Mouse (Mus musculus) limb, embryonic 14.5 days (tissue): ENCODE results near the gene Dscam. TPM values are rescaled to one million over a fixed set of nuclear protein-coding genes. Genes with fewer than 3 reads are reported as not detected.

Experiments
- ATAC-seq: fragments of 200-750 bp; cut with Nextera tagmentation; 2 replicates; pipeline ENCODE4 v1.8.0; 2017; ENCODE audit warnings: low read depth, moderate number of reproducible peaks, moderate TSS enrichment; ENCODE audit not compliant: low FRiP score
- DNase-seq: peaks from one replicate; pipeline ENCODE4 v3.0.0-alpha.2; 2015; ENCODE audit warnings: low spot score
- H3K27ac ChIP-seq: fragments of 300-500 bp; sonication (generic); replicated peaks from 2 replicates; pipeline ENCODE4 v1.5.1; 2014; ENCODE audit warnings: low read depth, mild to moderate bottlenecking, low read length, moderate library complexity, mixed read lengths
- H3K27me3 ChIP-seq: fragments of 300-500 bp; sonication (generic); 2 replicates; pipeline ENCODE4 v1.6.1; 2014; ENCODE audit warnings: low read length, mixed read lengths; ENCODE audit not compliant: control insufficient read depth, insufficient read depth
- H3K36me3 ChIP-seq: fragments of 300-500 bp; sonication (generic); 2 replicates; pipeline ENCODE4 v1.6.1; 2014; ENCODE audit warnings: mild to moderate bottlenecking, low read length, moderate library complexity, mixed read lengths; ENCODE audit not compliant: control insufficient read depth, insufficient read depth
- H3K4me1 ChIP-seq: fragments of 300-500 bp; sonication (generic); 2 replicates; pipeline ENCODE4 v1.6.1; 2014; ENCODE audit warnings: antibody characterized with exemption, low read length, mixed read lengths; ENCODE audit not compliant: control insufficient read depth, insufficient read depth
- H3K4me2 ChIP-seq: fragments of 300-500 bp; sonication (generic); replicated peaks from 2 replicates; pipeline ENCODE4 v1.6.1; 2014; ENCODE audit warnings: low read depth, mild to moderate bottlenecking, low read length, moderate library complexity; ENCODE audit not compliant: severe bottlenecking
- H3K4me3 ChIP-seq: fragments of 300-500 bp; sonication (generic); replicated peaks from 2 replicates; pipeline ENCODE4 v1.5.1; 2014; ENCODE audit warnings: low read length
- H3K9ac ChIP-seq: fragments of 300-500 bp; sonication (generic); 2 replicates; pipeline ENCODE4 v1.6.1; 2014; ENCODE audit warnings: mild to moderate bottlenecking, low read depth, low read length, moderate library complexity; ENCODE audit not compliant: severe bottlenecking
- H3K9me3 ChIP-seq: fragments of 300-500 bp; sonication (generic); 2 replicates; pipeline ENCODE4 v1.6.1; 2016; ENCODE audit warnings: low read length; ENCODE audit not compliant: control insufficient read depth
- POLR2A ChIP-seq: fragments of 200-500 bp; IDR thresholded peaks from 2 replicates; pipeline ENCODE4 v1.8.0; 2012; ENCODE audit warnings: inconsistent platforms, mild to moderate bottlenecking, moderate library complexity, borderline replicate concordance; ENCODE audit not compliant: insufficient read depth, insufficient read length; ENCODE audit errors: extremely low read depth
- WGBS: fragments of 180-500 bp; shearing (Covaris S2); extraction: QIAGEN DNeasy Blood & Tissue Kit; methylation state at CpG from one replicate; pipeline ENCODE4 v1.1.7; 2014; 5-methylcytosine and 5-hydroxymethylcytosine counted together
- polyA plus RNA-seq, 2 experiments: library from polyadenylated mRNA; depleted of rRNA in 1 of 2; stranded (reverse) in 1 of 2; unstranded in 1 of 2; fragments of >200 nt; fragmentation: Nextera tagmentation in 1 of 2; extraction: Ambion mirVana in 1 of 2; gene quantifications; 2 replicates each; pipeline versions ENCODE4 v1.2.1 to v1.2.3; 2012 to 2014

Dscam gene
- polyA plus RNA-seq, 2 experiments: 0.17 to 0.20 TPM

GRCm38 (mm10) chr16:96724123-96724522 is 446.4 kb downstream of the Dscam start:
- ATAC-seq: no peak
- DNase-seq: no peak
- TF ChIP-seq POLR2A: no peak
- Histone ChIP-seq H3K9me3 (no peaks in the 10 kb centered on the region), H3K27ac (no peak overlapping the region), H3K4me2 (no peak overlapping the region), H3K4me3 (no peak overlapping the region), H3K27me3 (no peaks in the 10 kb centered on the region), H3K4me1 (no peaks in the 10 kb centered on the region), H3K36me3 (no peaks in the 10 kb centered on the region), H3K9ac (no peak overlapping the region)
- 26% methylated on average over 3 of the region's 3 CpGs for WGBS

- no peaks in the 10 kb centered on the region for H3K9me3 ChIP-seq
- H3K4me3 ChIP-seq: no peak overlapping the region
- WGBS: 90% methylated on average over 2 of the region's 2 CpGs
- no peak for ATAC-seq
- TF ChIP-seq POLR2A: no peak
- no peaks in the 10 kb centered on the region for H3K27me3 ChIP-seq
- no peak overlapping the region for H3K27ac ChIP-seq
- H3K9ac ChIP-seq: no peak overlapping the region
- H3K36me3 ChIP-seq: no peaks in the 10 kb centered on the region
- no peak overlapping the region for H3K4me2 ChIP-seq
- H3K4me1 ChIP-seq: no peaks in the 10 kb centered on the region
- DNase-seq: no peak
Measured at GRCm38 (mm10) chr16:96723066-96723669, 447.4 kb downstream of the Dscam start.

GRCm38 (mm10) chr16:96722135-96722534 is 448.4 kb downstream of the Dscam start:
- H3K9me3 ChIP-seq: no peaks in the 10 kb centered on the region
- DNase-seq (no peak), ATAC-seq (no peak)
- no peak for TF ChIP-seq POLR2A
- H3K9ac ChIP-seq: no peak overlapping the region
- 74% methylated on average over 3 of the region's 3 CpGs for WGBS
- no peaks in the 10 kb centered on the region for H3K36me3 ChIP-seq
- no peak overlapping the region for H3K27ac ChIP-seq
- no peak overlapping the region for H3K4me2 ChIP-seq
- H3K27me3 ChIP-seq: no peaks in the 10 kb centered on the region
- H3K4me3 ChIP-seq: no peak overlapping the region
- H3K4me1 ChIP-seq: no peaks in the 10 kb centered on the region

GRCm38 (mm10) chr16:96721241-96721640 is 449.3 kb downstream of the Dscam start:
- no peak for TF ChIP-seq POLR2A
- WGBS: 48% methylated on average over 9 of the region's 9 CpGs
- no peaks in the 10 kb centered on the region for H3K9me3 ChIP-seq
- no peak for DNase-seq
- H3K36me3 ChIP-seq: no peaks in the 10 kb centered on the region
- no peak overlapping the region for H3K27ac ChIP-seq
- H3K4me3 ChIP-seq: no peak overlapping the region
- H3K9ac ChIP-seq: no peak overlapping the region
- ATAC-seq: no peak
- H3K27me3 ChIP-seq: no peaks in the 10 kb centered on the region
- no peak overlapping the region for H3K4me2 ChIP-seq
- H3K4me1 ChIP-seq: no peaks in the 10 kb centered on the region

- H3K9me3 ChIP-seq: no peaks in the 10 kb centered on the region
- no peaks in the 10 kb centered on the region for H3K4me1 ChIP-seq
- 54% methylated on average over 5 of the region's 5 CpGs for WGBS
- no peak overlapping the region for H3K4me2 ChIP-seq
- H3K36me3 ChIP-seq: no peaks in the 10 kb centered on the region
- DNase-seq (no peak), ATAC-seq (no peak)
- TF ChIP-seq POLR2A: no peak
- no peak overlapping the region for H3K27ac ChIP-seq
- H3K4me3 ChIP-seq: no peak overlapping the region
- no peaks in the 10 kb centered on the region for H3K27me3 ChIP-seq
- no peak overlapping the region for H3K9ac ChIP-seq
Measured at GRCm38 (mm10) chr16:96720666-96721065, 449.9 kb downstream of the Dscam start.

- Histone ChIP-seq H3K9me3 (no peaks in the 10 kb centered on the region), H3K4me2 (no peak overlapping the region), H3K4me3 (no peak overlapping the region), H3K36me3 (no peaks in the 10 kb centered on the region), H3K27ac (no peak overlapping the region), H3K4me1 (no peaks in the 10 kb centered on the region), H3K27me3 (no peaks in the 10 kb centered on the region), H3K9ac (no peak overlapping the region)
- ATAC-seq (no peak), DNase-seq (no peak)
- no peak for TF ChIP-seq POLR2A
- 0% methylated on average over 2 of the region's 2 CpGs for WGBS
Measured at GRCm38 (mm10) chr16:96718221-96718620, 452.3 kb downstream of the Dscam start.
